In the genomic region with DNA sequence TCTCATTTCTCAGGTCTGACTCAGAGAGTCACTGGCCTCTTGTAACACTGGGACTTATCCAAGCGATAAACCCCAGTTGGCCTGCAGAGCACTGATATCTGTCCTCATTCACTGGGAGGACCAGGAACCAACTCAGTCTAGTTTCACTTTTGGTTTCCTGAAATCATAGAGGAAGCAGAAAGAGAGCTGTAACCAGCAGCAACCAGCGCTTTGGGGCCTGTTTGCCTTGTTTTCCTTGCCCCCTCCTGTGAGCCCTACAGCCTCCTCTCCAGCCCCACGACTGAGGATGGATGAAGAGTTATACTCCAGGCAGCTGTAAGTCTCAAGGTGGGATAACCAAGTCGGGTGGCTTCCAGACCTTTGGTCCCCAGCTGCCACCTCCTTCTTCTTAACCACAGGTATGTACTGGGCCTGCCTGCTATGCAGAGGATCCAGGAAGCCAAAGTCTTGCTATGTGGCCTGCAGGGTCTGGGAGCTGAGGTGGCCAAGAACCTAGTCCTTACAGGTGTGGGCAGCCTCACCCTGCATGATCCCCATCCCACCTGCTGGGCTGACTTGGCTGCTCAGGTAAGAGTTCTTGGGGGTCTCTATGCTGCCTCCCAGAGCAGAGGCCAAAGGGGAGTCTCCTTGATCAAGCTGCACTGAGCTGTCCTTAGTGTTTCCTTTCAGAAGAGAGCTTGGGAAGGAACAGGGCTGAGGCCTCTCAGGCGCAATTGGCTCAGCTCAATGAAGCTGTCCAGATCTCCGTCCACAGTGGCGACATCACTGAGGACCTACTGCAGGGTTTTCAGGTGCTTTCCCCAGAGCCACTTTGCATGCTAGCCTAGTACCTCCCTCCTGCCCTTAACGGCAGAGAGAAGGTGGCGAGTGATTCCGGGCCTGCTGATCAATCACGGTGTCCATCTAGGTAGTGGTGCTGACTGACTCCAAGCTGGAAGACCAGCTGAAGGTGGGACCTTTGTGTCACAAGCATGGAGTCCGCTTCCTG, we compare ENCODE assay signal across 8 mouse cellular contexts. TPM values are rescaled to one million over a fixed set of nuclear protein-coding genes. Genes with fewer than 3 reads are reported as not detected.
DNase-seq lines count a peak whose midpoint lies in the region; ATAC-seq and TF ChIP-seq lines count a peak whose summit lies in the region.

A gene (plus strand): TSS at position 107 of the 988 bp plus-strand sequence.

- H3K27me3 ChIP-seq in hindbrain, embryonic 10.5 days (ENCODE audit: insufficient read depth, poor library complexity, severe bottlenecking): no peaks in the 10 kb centered on the region
- no peaks in the 10 kb centered on the region for H3K27me3 ChIP-seq in hindbrain, embryonic 13.5 days
- H3K27me3 ChIP-seq in kidney, postnatal 0 days (ENCODE audit: insufficient read depth, low read length): no peaks in the 10 kb centered on the region

- no peak for TF ChIP-seq CTCF in kidney, postnatal 0 days (IDR thresholded peaks at IDR 0.05; ENCODE audit: low read depth)

- no peak for ATAC-seq in hindbrain, embryonic 13.5 days (ENCODE audit: low FRiP score)
- peak; percentile 48; the same call in 1 of the 2 replicates for ATAC-seq in kidney, postnatal 0 days (replicated peaks; ENCODE audit: low FRiP score, low read depth)
- peak; percentile 82 for ATAC-seq in megakaryocyte, adult 5-6 weeks (ENCODE audit: poor library complexity, severe bottlenecking)

- no peak for DNase-seq in hindbrain, embryonic 10.5 days (ENCODE audit: low spot score)
- no peak for DNase-seq in adrenal gland, adult 8-10 months
- DNase-seq in heart, adult 8-10 months (ENCODE audit: low spot score): peak; percentile 86
- DNase-seq in kidney, postnatal 0 days (ENCODE audit: low spot score): peak; percentile 79
- no peak for DNase-seq in right cerebral cortex, postnatal 4 days
- DNase-seq in cerebellum, postnatal 36 days: no peak

- peak within 1 kb of the TSS; percentile 66 for H3K27ac ChIP-seq in hindbrain, embryonic 10.5 days
- H3K27ac ChIP-seq in hindbrain, embryonic 13.5 days: no peak within 1 kb of the TSS
- peak within 1 kb of the TSS; percentile 89 for H3K27ac ChIP-seq in kidney, postnatal 0 days

- peaks cover 14% of the 10 kb centered on the region for H3K4me1 ChIP-seq in hindbrain, embryonic 10.5 days (replicated peaks)
- H3K4me1 ChIP-seq in hindbrain, embryonic 13.5 days (replicated peaks): no peaks in the 10 kb centered on the region
- H3K4me1 ChIP-seq in kidney, postnatal 0 days (replicated peaks; ENCODE audit: insufficient read depth, low read length): no peaks in the 10 kb centered on the region

- 73% methylated on average over 12 of the region's 12 CpGs for WGBS in hindbrain, embryonic 10.5 days
- 75% methylated on average over 12 of the region's 12 CpGs for WGBS in hindbrain, embryonic 13.5 days
- WGBS in kidney, postnatal 0 days: 61% methylated on average over 12 of the region's 12 CpGs

- H3K4me3 ChIP-seq in hindbrain, embryonic 10.5 days: peak within 1 kb of the TSS; percentile 16
- H3K4me3 ChIP-seq in hindbrain, embryonic 13.5 days: no peak within 1 kb of the TSS
- peak within 1 kb of the TSS; percentile 17 for H3K4me3 ChIP-seq in kidney, postnatal 0 days (replicated peaks; ENCODE audit: low read depth, low read length)

- peaks cover 23% of the 10 kb centered on the region for H3K36me3 ChIP-seq in hindbrain, embryonic 10.5 days
- peaks cover 4% of the 10 kb centered on the region; the same call in 1 of the 2 replicates for H3K36me3 ChIP-seq in hindbrain, embryonic 13.5 days
- no peaks in the 10 kb centered on the region for H3K36me3 ChIP-seq in kidney, postnatal 0 days (ENCODE audit: insufficient read depth, low read length)

- H3K9ac ChIP-seq in hindbrain, embryonic 13.5 days: no peak within 1 kb of the TSS
- H3K9ac ChIP-seq in kidney, postnatal 0 days (ENCODE audit: low read depth, low read length): peak within 1 kb of the TSS; percentile 40; the same call in 1 of the 2 replicates

- H3K4me2 ChIP-seq in hindbrain, embryonic 13.5 days: no peak within 1 kb of the TSS
- H3K4me2 ChIP-seq in kidney, postnatal 0 days (ENCODE audit: low read length): peak within 1 kb of the TSS; percentile 54

- H3K9me3 ChIP-seq in hindbrain, embryonic 10.5 days: no peaks in the 10 kb centered on the region
- no peaks in the 10 kb centered on the region for H3K9me3 ChIP-seq in hindbrain, embryonic 13.5 days
- no peaks in the 10 kb centered on the region for H3K9me3 ChIP-seq in kidney, postnatal 0 days (replicated peaks; ENCODE audit: low read length)

RNA-seq across cellular contexts. Expression of the gene that starts here (rescaled TPM):
- 8.5 and 9.6 TPM in 2 replicates for polyA plus RNA-seq in hindbrain, embryonic 10.5 days (2016; fragmentation: Nextera tagmentation; extraction: Ambion mirVana)
- polyA plus RNA-seq in hindbrain, embryonic 13.5 days (2015; fragmentation: Nextera tagmentation; extraction: Ambion mirVana): 4.8 and 5.8 TPM in 2 replicates
- total RNA-seq in adrenal gland, adult 8-10 months (2022): 10 to 100 TPM; 17.4 to 48.9 (median 25.9) TPM
- total RNA-seq in heart, adult 8-10 months (2022): 10 to 100 TPM in 3 of 4 experiments, 1 to 10 TPM in 1; 8.8 to 20.8 (median 13.5) TPM
- 33.2 and 41.6 TPM in 2 replicates for polyA plus RNA-seq in kidney, postnatal 0 days (2015; fragmentation: Nextera tagmentation; extraction: Ambion mirVana)
- 37.5 and 44.3 TPM in 2 replicates for total RNA-seq in megakaryocyte, adult 5-6 weeks (2015)
- 35.6 and 43.2 TPM in 2 replicates for total RNA-seq in megakaryocyte, adult 5-6 weeks (2017)

Comparison
In these comparisons a context has a peak if more than half of its experiments do, and no peak if none do; other contexts are left out.
1. DNase-seq: peak in heart, adult 8-10 months (single experiment) and kidney, postnatal 0 days (single experiment); none in hindbrain, embryonic 10.5 days (single experiment), adrenal gland, adult 8-10 months (single experiment), right cerebral cortex, postnatal 4 days (single experiment) and cerebellum, postnatal 36 days (0 of 2).